Mouse (Mus musculus): ENCODE measurements around the gene Gm21974. TPM values are rescaled to one million over a fixed set of nuclear protein-coding genes. Genes with fewer than 3 reads are reported as not detected.

The Gm21974 gene
- polyA plus RNA-seq, 1 experiment from 2014 or later, result not detected

DNA sequence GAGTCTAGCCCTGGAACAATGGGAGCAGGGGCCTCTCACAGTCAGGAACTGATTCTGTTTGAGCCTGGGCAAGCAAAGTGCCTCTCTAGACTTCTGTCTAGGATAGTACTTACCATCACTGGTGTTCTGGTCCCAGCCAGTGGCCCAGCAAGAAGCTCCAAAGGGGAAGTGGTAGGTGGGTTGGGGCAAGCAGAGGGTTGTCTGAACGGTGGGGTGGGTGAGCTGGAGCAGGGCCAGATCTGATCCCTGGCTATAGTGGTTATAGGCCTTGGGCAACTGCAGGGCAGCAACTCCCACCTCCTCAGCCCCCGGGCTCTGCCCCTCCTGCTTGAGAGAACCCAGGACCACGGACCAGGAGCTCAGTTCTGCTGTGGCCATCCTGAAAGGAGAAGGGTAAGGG, 6.4 kb downstream of the Gm21974 start:
- H3K4me1 ChIP-seq (replicated peaks), result peaks cover 30% of the 10 kb centered on the region
- H3K27ac ChIP-seq (replicated peaks), result no peak overlapping the region
- ATAC-seq (ENCODE audit: low read depth), result no peak
- H3K9me3 ChIP-seq, result no peaks in the 10 kb centered on the region
- H3K9ac ChIP-seq, result no peak overlapping the region
- H3K4me3 ChIP-seq, result no peak overlapping the region
- 80% methylated on average over 3 of the region's 3 CpGs for WGBS
- H3K4me2 ChIP-seq, result no peak overlapping the region
- H3K36me3 ChIP-seq, result peaks cover 94% of the 10 kb centered on the region
- no peaks in the 10 kb centered on the region for H3K27me3 ChIP-seq

DNA sequence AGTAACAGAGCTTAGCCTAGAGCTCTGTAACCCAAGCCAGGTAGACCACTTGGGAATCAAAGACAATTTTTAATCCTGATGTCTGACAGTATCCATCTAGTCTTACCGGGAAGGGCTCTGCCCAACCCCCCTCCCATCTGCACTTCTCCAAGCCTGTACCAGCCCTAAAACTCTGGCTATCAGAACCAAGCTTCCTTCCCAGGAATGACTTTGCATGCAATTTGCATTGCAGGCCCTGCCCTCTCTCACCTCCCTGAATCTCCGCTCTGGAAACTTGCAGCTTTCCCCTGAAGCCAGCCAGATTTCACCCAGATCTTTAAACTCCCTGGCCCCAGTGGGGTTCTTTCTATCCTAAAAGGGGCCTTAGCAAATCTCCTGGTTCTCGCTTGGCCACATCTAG, 7.5 kb downstream of the Gm21974 start:
- Histone ChIP-seq H3K4me1 (replicated peaks) (peaks cover 40% of the 10 kb centered on the region), H3K27me3 (no peaks in the 10 kb centered on the region), H3K9me3 (no peaks in the 10 kb centered on the region), H3K27ac (replicated peaks) (no peak overlapping the region), H3K4me2 (no peak overlapping the region), H3K9ac (no peak overlapping the region), H3K4me3 (no peak overlapping the region), H3K36me3 (peaks cover 95% of the 10 kb centered on the region)
- 83% methylated on average over 3 of the region's 3 CpGs for WGBS
- no peak for ATAC-seq (ENCODE audit: low read depth)

DNA sequence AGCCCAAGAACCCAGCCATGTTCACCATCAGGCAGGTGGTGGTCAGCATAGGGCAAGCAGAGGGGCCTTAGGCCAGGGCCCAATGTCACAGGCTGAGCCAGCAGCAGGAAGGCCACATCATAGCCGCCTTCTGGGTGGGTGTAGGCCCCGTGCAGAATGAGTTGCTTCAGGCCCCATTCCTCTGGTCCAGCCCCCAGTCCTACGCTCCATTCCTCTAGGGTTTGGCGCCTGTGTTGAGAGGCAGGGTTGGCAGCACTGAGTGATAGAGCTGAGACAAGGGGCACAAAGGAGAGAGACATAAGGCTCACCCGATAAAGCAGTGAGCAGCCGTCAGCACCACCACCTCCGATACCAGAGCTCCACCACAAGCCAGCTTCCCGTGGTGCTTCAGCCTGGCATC, 8.1 kb downstream of the Gm21974 start:
- Histone ChIP-seq H3K36me3 (peaks cover 96% of the 10 kb centered on the region), H3K9ac (no peak overlapping the region), H3K9me3 (no peaks in the 10 kb centered on the region), H3K4me3 (no peak overlapping the region), H3K27ac (replicated peaks) (no peak overlapping the region), H3K27me3 (no peaks in the 10 kb centered on the region), H3K4me2 (no peak overlapping the region), H3K4me1 (replicated peaks) (peaks cover 45% of the 10 kb centered on the region)
- 89% methylated on average over 8 of the region's 8 CpGs for whole genome bisulfite sequencing
- ATAC-seq (ENCODE audit: low read depth), result no peak

DNA sequence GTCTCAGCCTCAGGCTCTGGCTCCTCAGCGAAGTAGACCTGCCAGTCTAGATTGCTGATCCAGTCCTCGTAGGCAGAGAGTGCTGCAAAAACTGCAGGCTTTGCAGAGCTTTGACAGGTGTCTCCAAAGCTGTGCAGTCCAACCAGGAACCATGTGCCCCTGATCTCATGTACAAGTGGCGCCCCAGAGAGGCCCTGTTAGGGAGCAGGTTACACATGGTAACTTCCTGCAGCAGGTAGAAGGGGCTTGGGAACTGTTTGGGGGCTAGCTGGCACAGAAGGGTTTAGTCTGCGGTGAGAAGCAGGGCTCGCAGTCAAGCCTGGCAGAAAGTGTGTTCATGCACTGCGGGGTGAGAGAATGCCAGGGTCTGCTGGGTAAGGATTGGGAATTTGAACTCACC, 8.7 kb downstream of the Gm21974 start:
- H3K27ac ChIP-seq (replicated peaks), result no peak overlapping the region
- no peaks in the 10 kb centered on the region for H3K27me3 ChIP-seq
- H3K9me3 ChIP-seq, result no peaks in the 10 kb centered on the region
- ATAC-seq (ENCODE audit: low read depth), result no peak
- H3K4me3 ChIP-seq, result no peak overlapping the region
- WGBS, result 94% methylated on average over 6 of the region's 6 CpGs
- H3K9ac ChIP-seq, result no peak overlapping the region
- no peak overlapping the region for H3K4me2 ChIP-seq
- H3K36me3 ChIP-seq, result peaks cover 97% of the 10 kb centered on the region
- peaks cover 51% of the 10 kb centered on the region for H3K4me1 ChIP-seq (replicated peaks)

DNA sequence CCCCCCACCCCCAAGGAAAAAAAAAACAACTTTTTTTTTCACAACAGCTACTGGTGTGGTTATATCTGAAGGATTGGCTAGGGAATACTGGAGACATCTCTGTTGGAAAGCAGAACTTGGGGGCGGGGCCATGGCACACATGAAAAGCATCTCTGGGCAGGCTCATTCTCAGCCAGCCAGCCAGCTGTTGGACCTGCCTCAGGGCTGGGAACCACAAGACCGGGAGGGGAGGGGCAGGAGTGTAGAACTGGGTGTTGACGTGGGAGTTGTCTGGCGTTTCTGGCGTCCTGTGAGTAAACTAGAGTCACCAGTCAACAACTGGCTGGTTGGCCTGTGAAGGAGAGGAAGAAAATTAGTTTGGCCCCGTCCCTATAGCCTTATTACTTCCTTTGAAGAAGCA, 9.3 kb downstream of the Gm21974 start:
- WGBS, result 71% methylated on average over 6 of the region's 6 CpGs
- no peak overlapping the region for H3K4me2 ChIP-seq
- no peak overlapping the region for H3K4me3 ChIP-seq
- H3K9me3 ChIP-seq, result no peaks in the 10 kb centered on the region
- no peaks in the 10 kb centered on the region for H3K27me3 ChIP-seq
- H3K27ac ChIP-seq (replicated peaks), result no peak overlapping the region
- peaks cover 51% of the 10 kb centered on the region for H3K4me1 ChIP-seq (replicated peaks)
- ATAC-seq (ENCODE audit: low read depth), result no peak
- H3K36me3 ChIP-seq, result peaks cover 98% of the 10 kb centered on the region
- H3K9ac ChIP-seq, result no peak overlapping the region

DNA sequence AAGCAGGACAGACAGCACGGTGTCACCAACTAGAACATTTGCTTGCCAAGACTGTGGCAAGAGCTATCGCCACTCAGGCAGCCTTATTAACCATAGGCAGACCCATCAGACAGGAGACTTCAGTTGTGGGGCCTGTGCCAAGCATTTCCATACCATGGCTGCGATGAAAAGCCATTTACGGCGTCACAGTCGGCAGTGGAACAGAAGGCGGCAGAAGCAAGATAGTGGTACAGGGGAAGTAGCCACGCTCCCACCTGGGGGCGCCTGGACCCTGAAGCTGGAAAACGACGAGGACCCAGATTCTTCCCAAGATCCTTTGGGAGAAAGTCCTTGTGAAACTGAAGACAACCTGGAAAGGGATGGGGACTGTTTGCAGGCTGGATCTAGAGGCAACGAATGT, 14.8 kb downstream of the Gm21974 start:
- 90% methylated on average over 12 of the region's 12 CpGs for WGBS
- H3K27ac ChIP-seq (replicated peaks), result no peak overlapping the region
- H3K4me2 ChIP-seq, result no peak overlapping the region
- no peaks in the 10 kb centered on the region for H3K9me3 ChIP-seq
- no peak overlapping the region for H3K4me3 ChIP-seq
- no peak for ATAC-seq (ENCODE audit: low read depth)
- H3K9ac ChIP-seq, result no peak overlapping the region
- peaks cover 50% of the 10 kb centered on the region for H3K4me1 ChIP-seq (replicated peaks)
- H3K27me3 ChIP-seq, result no peaks in the 10 kb centered on the region
- H3K36me3 ChIP-seq, result peaks cover 78% of the 10 kb centered on the region

DNA sequence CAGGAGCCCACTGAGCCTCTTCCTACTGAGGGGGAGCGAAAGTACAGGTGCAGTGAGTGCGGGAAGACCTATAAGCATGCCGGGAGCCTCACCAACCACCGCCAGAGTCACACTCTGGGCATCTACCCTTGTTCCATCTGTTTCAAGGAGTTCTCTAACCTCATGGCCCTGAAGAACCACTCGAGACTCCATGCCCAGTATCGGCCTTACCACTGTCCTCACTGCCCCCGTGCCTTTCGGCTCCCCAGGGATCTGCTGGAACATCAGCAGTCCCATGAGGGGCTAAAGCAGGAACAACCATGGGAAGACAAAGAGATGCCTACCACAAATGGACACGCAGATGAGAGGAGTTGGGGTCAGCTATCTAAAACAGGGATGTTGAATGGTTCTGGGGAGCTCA, 16.0 kb downstream of the Gm21974 start:
- peaks cover 66% of the 10 kb centered on the region for H3K36me3 ChIP-seq
- H3K27me3 ChIP-seq, result no peaks in the 10 kb centered on the region
- H3K27ac ChIP-seq (replicated peaks), result no peak overlapping the region
- no peak overlapping the region for H3K4me2 ChIP-seq
- H3K4me3 ChIP-seq, result no peak overlapping the region
- peaks cover 43% of the 10 kb centered on the region for H3K4me1 ChIP-seq (replicated peaks)
- 95% methylated on average over 9 of the region's 9 CpGs for WGBS
- H3K9me3 ChIP-seq, result no peaks in the 10 kb centered on the region
- H3K9ac ChIP-seq, result no peak overlapping the region
- no peak for ATAC-seq (ENCODE audit: low read depth)

DNA sequence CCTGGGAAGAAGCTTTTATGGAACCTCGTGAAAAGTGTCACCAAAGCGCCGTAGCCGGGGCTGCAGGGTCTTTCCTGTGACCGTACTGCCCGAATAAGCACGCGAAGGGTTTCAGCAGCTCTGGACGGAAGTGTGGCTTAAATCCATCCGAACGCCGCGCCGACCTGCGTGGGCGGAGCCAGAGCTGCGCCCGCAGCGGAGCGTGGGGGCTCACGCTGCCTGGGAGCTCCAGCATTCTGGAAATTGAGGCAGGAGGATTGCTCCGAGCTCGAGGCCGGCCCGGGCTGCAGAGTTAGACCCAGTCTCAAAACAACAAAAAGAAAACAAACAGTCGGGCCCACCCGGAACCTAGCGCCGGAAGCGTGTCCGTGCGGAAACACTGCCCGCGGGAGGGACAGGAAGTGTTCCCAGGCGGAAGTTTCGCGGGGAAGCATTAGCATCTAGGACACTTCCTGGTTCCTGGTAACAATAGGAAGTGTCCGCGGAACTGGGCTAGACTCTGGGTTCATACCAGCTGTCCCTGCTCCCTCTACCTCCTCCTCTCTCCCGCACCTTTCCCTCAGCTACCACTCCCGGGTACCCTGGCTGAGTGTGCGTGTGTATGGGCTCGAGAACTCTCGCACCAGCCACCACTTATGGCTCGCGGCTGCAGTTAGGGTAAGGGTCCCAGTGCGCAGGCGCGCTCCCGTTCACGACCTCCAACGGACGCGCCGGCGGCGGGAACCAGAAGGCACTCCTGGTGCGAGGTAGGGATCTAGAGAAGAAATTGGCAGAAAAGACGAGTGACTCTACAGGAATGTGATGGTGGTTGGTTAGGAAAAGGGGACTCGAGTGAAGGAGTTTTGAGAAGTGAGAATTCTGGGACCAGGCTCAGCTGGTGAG, 18.5 kb downstream of the Gm21974 start, which contains the start of gene Zfp668:
Gene Zfp668 (minus strand): TSS at position 362 of the 882 bp plus-strand sequence.
- under 1% methylated on average over 60 of the region's 60 CpGs for whole genome bisulfite sequencing
- H3K9ac ChIP-seq, result peak within 1 kb of the TSS; percentile 99
- peak; percentile 72 for ATAC-seq (ENCODE audit: low read depth)
- no peaks in the 10 kb centered on the region for H3K27me3 ChIP-seq
- H3K4me3 ChIP-seq, result peak within 1 kb of the TSS; percentile 97
- H3K4me1 ChIP-seq (replicated peaks), result peaks cover 34% of the 10 kb centered on the region
- H3K27ac ChIP-seq (replicated peaks), result peak within 1 kb of the TSS; percentile 100
- peak within 1 kb of the TSS; percentile 86 for H3K4me2 ChIP-seq
- H3K9me3 ChIP-seq, result no peaks in the 10 kb centered on the region
- H3K36me3 ChIP-seq, result peaks cover 50% of the 10 kb centered on the region

DNA sequence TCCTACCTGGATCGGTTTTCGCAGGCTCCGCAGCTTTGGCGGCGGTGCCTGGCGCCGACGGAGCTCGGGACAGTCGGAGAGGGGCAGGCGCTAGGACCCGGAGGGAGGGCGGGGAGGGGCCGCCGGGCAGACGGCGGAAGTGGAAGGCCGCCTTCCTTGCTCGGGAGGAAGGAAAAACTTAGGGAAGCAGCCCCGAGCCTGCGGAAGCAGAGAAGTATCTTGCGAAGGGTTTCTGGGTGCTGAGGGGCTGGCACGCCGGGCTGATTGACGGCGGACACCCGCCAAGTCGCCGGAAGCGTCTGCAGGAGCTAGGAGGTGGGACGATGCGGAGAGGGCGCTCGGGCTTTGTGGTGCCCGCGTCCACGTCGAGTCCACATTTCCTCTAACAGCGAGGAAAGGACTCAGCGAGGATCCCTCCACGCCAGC, 19.2 kb downstream of the Gm21974 start, which contains the start of gene Zfp646:
Gene Zfp646 (plus strand): TSS at position 181 of the 426 bp plus-strand sequence.
- under 1% methylated on average over 41 of the region's 41 CpGs for WGBS
- peak within 1 kb of the TSS; percentile 86 for H3K4me2 ChIP-seq
- peak; percentile 93 for ATAC-seq (ENCODE audit: low read depth)
- peaks cover 50% of the 10 kb centered on the region for H3K36me3 ChIP-seq
- H3K27me3 ChIP-seq, result no peaks in the 10 kb centered on the region
- H3K9me3 ChIP-seq, result no peaks in the 10 kb centered on the region
- peak within 1 kb of the TSS; percentile 97 for H3K4me3 ChIP-seq
- peak within 1 kb of the TSS; percentile 99 for H3K9ac ChIP-seq
- peaks cover 34% of the 10 kb centered on the region for H3K4me1 ChIP-seq (replicated peaks)
- H3K27ac ChIP-seq (replicated peaks), result peak within 1 kb of the TSS; percentile 100

DNA sequence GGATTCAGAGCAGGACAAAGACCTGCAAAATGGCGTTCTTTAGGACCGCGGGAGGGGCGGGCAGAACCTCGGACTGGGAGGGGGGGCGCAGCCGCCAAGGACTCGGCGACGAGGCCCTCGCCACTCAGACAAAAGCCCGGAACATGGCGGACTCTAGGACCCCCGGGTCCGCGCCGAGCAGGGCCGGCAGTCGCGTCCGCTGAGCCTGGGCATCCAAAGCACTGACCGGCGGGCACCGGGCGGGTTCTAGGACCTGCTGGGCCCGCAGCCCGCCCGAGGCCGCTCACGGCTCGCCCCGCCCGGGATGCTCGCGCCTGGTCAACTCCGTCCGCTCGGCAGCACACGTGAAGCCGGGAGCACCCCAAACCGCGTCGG, 19.6 kb downstream of the Gm21974 start:
- peaks cover 50% of the 10 kb centered on the region for H3K36me3 ChIP-seq

DNA sequence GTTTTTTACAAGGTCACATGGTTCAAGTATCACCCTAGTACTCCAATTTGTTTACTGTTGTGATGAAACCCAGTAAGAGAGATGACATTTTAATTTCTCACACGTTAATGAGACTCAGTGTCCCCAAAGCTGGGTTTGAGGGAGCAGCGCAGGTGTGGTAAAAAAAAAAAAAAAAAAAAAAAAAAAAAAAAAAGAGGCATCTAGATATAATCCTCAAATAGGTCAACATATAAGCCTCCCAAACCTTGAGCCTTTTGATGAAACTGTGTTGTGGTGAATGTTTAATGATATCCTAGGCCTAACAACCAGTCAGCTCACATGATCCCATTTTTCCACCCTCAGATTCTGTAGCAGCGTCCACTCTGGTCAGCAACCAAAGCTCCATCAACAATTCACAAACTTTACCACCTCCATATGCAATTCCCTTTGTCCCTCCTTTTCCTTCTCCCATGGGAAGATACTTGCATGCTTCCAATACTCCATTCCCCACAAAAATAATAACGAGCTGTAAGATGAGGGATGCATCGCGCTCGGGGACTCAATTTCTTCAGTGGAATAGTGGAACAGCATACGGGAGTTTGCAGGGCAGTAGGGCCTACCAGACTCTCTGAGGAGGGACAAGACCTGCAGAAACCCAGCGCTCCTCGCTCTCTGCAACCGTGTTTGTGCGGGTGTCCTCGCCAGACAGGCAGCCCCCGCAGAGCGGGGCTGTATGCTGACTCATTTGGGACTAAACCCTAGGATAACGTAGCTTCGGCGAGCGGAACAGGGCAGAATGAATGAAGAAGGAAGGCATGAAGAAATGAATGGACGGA, 20.2 kb downstream of the Gm21974 start:
- peak; percentile 45 for ATAC-seq (ENCODE audit: low read depth)
- Histone ChIP-seq H3K4me1 (replicated peaks) (peaks cover 34% of the 10 kb centered on the region), H3K27ac (replicated peaks) (peak overlapping the region; percentile 100), H3K4me2 (peak overlapping the region; percentile 86), H3K9me3 (no peaks in the 10 kb centered on the region), H3K36me3 (peaks cover 50% of the 10 kb centered on the region), H3K27me3 (no peaks in the 10 kb centered on the region), H3K9ac (peak overlapping the region; percentile 99), H3K4me3 (peak overlapping the region; percentile 97)
- 5% methylated on average over 20 of the region's 20 CpGs for whole genome bisulfite sequencing

More for the DNA sequence above, 19.6 kb downstream of the Gm21974 start:
- Histone ChIP-seq H3K4me2 (peak overlapping the region; percentile 86), H3K27me3 (no peaks in the 10 kb centered on the region), H3K27ac (replicated peaks) (peak overlapping the region; percentile 100), H3K4me1 (replicated peaks) (peaks cover 34% of the 10 kb centered on the region), H3K9ac (peak overlapping the region; percentile 99), H3K4me3 (peak overlapping the region; percentile 97), H3K9me3 (no peaks in the 10 kb centered on the region)
- WGBS, result under 1% methylated on average over 43 of the region's 43 CpGs
- ATAC-seq (ENCODE audit: low read depth), result peak; percentile 94
